ENCODE assay signal across 8 mouse cellular contexts in the genomic region with DNA sequence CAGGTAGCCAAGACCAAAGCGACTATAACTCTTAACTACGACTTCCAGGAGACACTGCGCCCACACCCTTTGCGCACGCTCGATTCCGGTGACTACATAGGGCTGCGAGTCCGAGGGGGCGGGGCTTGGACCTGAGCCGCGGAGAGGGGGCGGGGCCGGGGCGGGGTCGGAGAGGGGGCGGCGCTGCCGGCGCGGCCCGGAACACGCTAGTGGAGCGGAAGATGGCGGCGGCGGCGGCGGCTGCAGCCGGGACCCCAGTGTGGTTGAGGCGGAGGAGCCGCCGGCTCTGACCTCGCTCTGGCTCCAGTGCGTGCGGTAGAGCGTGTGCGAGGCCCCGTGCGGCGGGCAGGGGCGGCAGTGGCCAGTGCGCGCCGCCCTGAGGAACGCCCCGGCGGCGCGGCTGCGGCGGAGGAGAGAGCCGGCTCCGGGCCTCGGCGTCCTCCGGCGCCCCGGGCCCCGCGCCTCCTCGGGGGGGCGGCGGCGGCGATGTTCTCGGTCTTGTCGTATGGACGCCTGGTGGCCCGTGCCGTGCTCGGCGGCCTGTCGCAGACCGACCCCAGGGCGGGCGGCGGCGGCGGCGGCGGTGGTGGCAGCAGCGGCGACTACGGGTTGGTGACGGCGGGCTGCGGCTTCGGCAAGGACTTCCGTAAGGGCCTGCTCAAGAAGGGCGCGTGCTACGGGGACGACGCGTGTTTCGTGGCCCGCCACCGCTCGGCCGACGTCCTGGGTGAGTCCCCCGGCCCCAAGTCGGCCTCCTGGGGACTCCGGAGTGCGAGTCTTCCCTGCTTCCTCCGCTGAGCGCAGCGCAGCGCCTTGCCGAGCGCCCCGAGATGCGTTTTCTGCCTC. TPM values are rescaled to one million over a fixed set of nuclear protein-coding genes. Genes with fewer than 3 reads are reported as not detected.
DNase-seq lines count a peak whose midpoint lies in the region; ATAC-seq and TF ChIP-seq lines count a peak whose summit lies in the region.

A gene (plus strand): TSS at position 183 of the 846 bp plus-strand sequence.

- TF ChIP-seq POLR2A in brain, embryonic 14.5 days (IDR thresholded peaks at IDR 0.05; ENCODE audit: borderline replicate concordance, extremely low read depth, insufficient read depth, insufficient read length, poor library complexity, severe bottlenecking): peak; percentile 80

- H3K27me3 ChIP-seq in erythroblast, embryonic 14.5 days (ENCODE audit: control insufficient read depth): peaks cover 32% of the 10 kb centered on the region
- no peaks in the 10 kb centered on the region for H3K27me3 ChIP-seq in heart, embryonic 12.5 days (replicated peaks)
- no peaks in the 10 kb centered on the region for H3K27me3 ChIP-seq in kidney, postnatal 0 days (ENCODE audit: insufficient read depth, low read length)
- H3K27me3 ChIP-seq in liver, embryonic 11.5 days (replicated peaks; ENCODE audit: control insufficient read depth, insufficient read depth, low read length): no peaks in the 10 kb centered on the region
- no peaks in the 10 kb centered on the region for H3K27me3 ChIP-seq in stomach, embryonic 14.5 days (ENCODE audit: control insufficient read depth, insufficient read depth, low read length)

- TF ChIP-seq CTCF in brain, embryonic 14.5 days (IDR thresholded peaks at IDR 0.05; ENCODE audit: borderline replicate concordance, extremely low read depth, insufficient read depth, insufficient read length): no peak
- no peak for TF ChIP-seq CTCF in kidney, postnatal 0 days (IDR thresholded peaks at IDR 0.05; ENCODE audit: low read depth)

- ATAC-seq in heart, embryonic 12.5 days (ENCODE audit: insufficient number of reproducible peaks, low FRiP score): peak; percentile 91
- ATAC-seq in kidney, postnatal 0 days (replicated peaks; ENCODE audit: low FRiP score, low read depth): peak; percentile 91
- peak; percentile 92 for ATAC-seq in liver, embryonic 11.5 days (replicated peaks; ENCODE audit: low FRiP score)
- ATAC-seq in stomach, embryonic 14.5 days (ENCODE audit: insufficient number of reproducible peaks, insufficient read depth, low FRiP score, low read depth): peak; percentile 92

- peak; percentile 92 to 93 for DNase-seq in B cell, adult 2 months
- DNase-seq in brain, embryonic 14.5 days (ENCODE audit: low read depth): peak; percentile 97
- peak; percentile 96 for DNase-seq in kidney, postnatal 0 days (ENCODE audit: low spot score)
- DNase-seq in liver, embryonic 11.5 days (ENCODE audit: low spot score): peak; percentile 90
- DNase-seq in naive thymus-derived CD4-positive, alpha-beta T cell, adult 2 months (ENCODE audit: low read depth): peak; percentile 95

- H3K4me1 ChIP-seq in erythroblast, embryonic 14.5 days (ENCODE audit: control insufficient read depth): peaks cover 50% of the 10 kb centered on the region
- peaks cover 40% of the 10 kb centered on the region for H3K4me1 ChIP-seq in heart, embryonic 12.5 days (replicated peaks)
- H3K4me1 ChIP-seq in kidney, postnatal 0 days (replicated peaks; ENCODE audit: insufficient read depth, low read length): peaks cover 12% of the 10 kb centered on the region; the same call in 1 of the 2 replicates
- peaks cover 27% of the 10 kb centered on the region for H3K4me1 ChIP-seq in liver, embryonic 11.5 days (replicated peaks; ENCODE audit: control insufficient read depth, insufficient read depth, low read length)
- peaks cover 19% of the 10 kb centered on the region for H3K4me1 ChIP-seq in stomach, embryonic 14.5 days (ENCODE audit: control insufficient read depth, insufficient read depth, low read length)

- H3K9ac ChIP-seq in heart, embryonic 12.5 days: peak within 1 kb of the TSS; percentile 97
- peak within 1 kb of the TSS; percentile 94 for H3K9ac ChIP-seq in kidney, postnatal 0 days (ENCODE audit: low read depth, low read length)
- peak within 1 kb of the TSS; percentile 85 for H3K9ac ChIP-seq in liver, embryonic 11.5 days (ENCODE audit: low read depth, low read length)
- peak within 1 kb of the TSS; percentile 78 for H3K9ac ChIP-seq in stomach, embryonic 14.5 days (replicated peaks; ENCODE audit: low read depth, low read length)

- peak within 1 kb of the TSS; percentile 87 for H3K27ac ChIP-seq in heart, embryonic 12.5 days (ENCODE audit: poor library complexity, severe bottlenecking)
- peak within 1 kb of the TSS; percentile 92 for H3K27ac ChIP-seq in kidney, postnatal 0 days
- H3K27ac ChIP-seq in liver, embryonic 11.5 days (ENCODE audit: low read depth, low read length): peak within 1 kb of the TSS; percentile 51
- H3K27ac ChIP-seq in stomach, embryonic 14.5 days (ENCODE audit: low read length): peak within 1 kb of the TSS; percentile 48

- under 1% methylated on average over 106 of the region's 114 CpGs for WGBS in heart, embryonic 12.5 days
- under 1% methylated on average over 98 of the region's 114 CpGs for WGBS in kidney, postnatal 0 days
- under 1% methylated on average over 101 of the region's 114 CpGs for WGBS in liver, embryonic 11.5 days
- under 1% methylated on average over 81 of the region's 114 CpGs for WGBS in stomach, embryonic 14.5 days

- no peaks in the 10 kb centered on the region for H3K9me3 ChIP-seq in erythroblast, embryonic 14.5 days (ENCODE audit: control insufficient read depth, low read length)
- H3K9me3 ChIP-seq in heart, embryonic 12.5 days (replicated peaks): no peaks in the 10 kb centered on the region
- H3K9me3 ChIP-seq in kidney, postnatal 0 days (replicated peaks; ENCODE audit: low read length): no peaks in the 10 kb centered on the region
- H3K9me3 ChIP-seq in liver, embryonic 11.5 days (ENCODE audit: control insufficient read depth, low read length): no peaks in the 10 kb centered on the region
- no peaks in the 10 kb centered on the region for H3K9me3 ChIP-seq in stomach, embryonic 14.5 days (ENCODE audit: control insufficient read depth, low read depth, low read length)

- peaks cover 19% of the 10 kb centered on the region for H3K36me3 ChIP-seq in erythroblast, embryonic 14.5 days (ENCODE audit: control insufficient read depth)
- peaks cover 17% of the 10 kb centered on the region for H3K36me3 ChIP-seq in heart, embryonic 12.5 days
- H3K36me3 ChIP-seq in kidney, postnatal 0 days (ENCODE audit: insufficient read depth, low read length): no peaks in the 10 kb centered on the region
- H3K36me3 ChIP-seq in liver, embryonic 11.5 days (ENCODE audit: control insufficient read depth, insufficient read depth, low read length): peaks cover 7% of the 10 kb centered on the region
- H3K36me3 ChIP-seq in stomach, embryonic 14.5 days (ENCODE audit: control insufficient read depth, insufficient read depth, low read length): no peaks in the 10 kb centered on the region

- peak within 1 kb of the TSS; percentile 99 for H3K4me2 ChIP-seq in heart, embryonic 12.5 days
- peak within 1 kb of the TSS; percentile 87 for H3K4me2 ChIP-seq in kidney, postnatal 0 days (ENCODE audit: low read length)
- peak within 1 kb of the TSS; percentile 96 for H3K4me2 ChIP-seq in liver, embryonic 11.5 days
- H3K4me2 ChIP-seq in stomach, embryonic 14.5 days (replicated peaks; ENCODE audit: low read depth, low read length): peak within 1 kb of the TSS; percentile 99

- H3K4me3 ChIP-seq in erythroblast, embryonic 14.5 days (replicated peaks): peak within 1 kb of the TSS; percentile 77
- H3K4me3 ChIP-seq in heart, embryonic 12.5 days: peak within 1 kb of the TSS; percentile 85
- H3K4me3 ChIP-seq in kidney, postnatal 0 days (replicated peaks; ENCODE audit: low read depth, low read length): peak within 1 kb of the TSS; percentile 98
- H3K4me3 ChIP-seq in liver, embryonic 11.5 days (ENCODE audit: low read depth, low read length): peak within 1 kb of the TSS; percentile 92
- H3K4me3 ChIP-seq in stomach, embryonic 14.5 days (ENCODE audit: low read depth, low read length): peak within 1 kb of the TSS; percentile 91

RNA-seq across cellular contexts. Expression of the gene that starts here (rescaled TPM):
- 11.8 and 13.4 TPM in 2 replicates for polyA plus RNA-seq in brain, embryonic 14.5 days (2012; rRNA removed)
- 0.08 and 0.12 TPM in 2 replicates for polyA plus RNA-seq in erythroblast, embryonic 14.5 days (2012)
- 13.4 and 14.3 TPM in 2 replicates for polyA plus RNA-seq in heart, embryonic 12.5 days (2016; fragmentation: Nextera tagmentation; extraction: Ambion mirVana)
- polyA plus RNA-seq in kidney, postnatal 0 days (2015; fragmentation: Nextera tagmentation; extraction: Ambion mirVana): 10.4 and 12.1 TPM in 2 replicates
- polyA plus RNA-seq in liver, embryonic 11.5 days (2014; fragmentation: Nextera tagmentation; extraction: Ambion mirVana): 6.7 and 8.2 TPM in 2 replicates
- polyA plus RNA-seq in stomach, embryonic 14.5 days (2014; fragmentation: Nextera tagmentation; extraction: Ambion mirVana): 11.3 and 11.8 TPM in 2 replicates

Comparison
In these comparisons a context has a peak if more than half of its experiments do, and no peak if none do; other contexts are left out.
1. Peak in every context shown above with its lines: DNase-seq, ATAC-seq, H3K4me3 ChIP-seq and H3K27ac ChIP-seq.